Mouse (Mus musculus) embryonic facial prominence, embryonic 11.5 days (tissue): ENCODE data around the gene Adh1. TPM values are rescaled to one million over a fixed set of nuclear protein-coding genes. Genes with fewer than 3 reads are reported as not detected.

Source experiments
- ATAC-seq: fragments of 200-750 bp; cut with Nextera tagmentation; replicated peaks from 2 replicates; pipeline ENCODE4 v1.8.0; 2017; ENCODE audit warnings: low read depth; ENCODE audit not compliant: insufficient number of reproducible peaks, low FRiP score, low TSS enrichment
- DNase-seq: peaks from one replicate; pipeline ENCODE4 v3.0.0-alpha.2; 2015; ENCODE audit warnings: low spot score
- H3K27ac ChIP-seq: fragments of 300-500 bp; sonication (generic); replicated peaks from 2 replicates; pipeline ENCODE4 v1.5.1; 2014; ENCODE audit warnings: mild to moderate bottlenecking, low read depth, low read length, control low read depth
- H3K27me3 ChIP-seq: fragments of 300-500 bp; sonication (generic); 2 replicates; pipeline ENCODE4 v1.6.1; 2014; ENCODE audit warnings: mild to moderate bottlenecking, low read length, moderate library complexity, mixed read lengths; ENCODE audit not compliant: control insufficient read depth, insufficient read depth
- H3K36me3 ChIP-seq: fragments of 300-500 bp; sonication (generic); replicated peaks from 2 replicates; pipeline ENCODE4 v1.6.1; 2014; ENCODE audit warnings: low read depth, mild to moderate bottlenecking, low read length, moderate library complexity, mixed read lengths; ENCODE audit not compliant: control insufficient read depth, insufficient read depth
- H3K4me1 ChIP-seq: fragments of 300-500 bp; sonication (generic); 2 replicates; pipeline ENCODE4 v1.6.1; 2014; ENCODE audit warnings: low read length, mixed read lengths; ENCODE audit not compliant: control insufficient read depth, insufficient read depth
- H3K4me2 ChIP-seq: fragments of 300-500 bp; sonication (generic); 2 replicates; pipeline ENCODE4 v1.6.1; 2014; ENCODE audit warnings: low read depth, mild to moderate bottlenecking, control low read depth, low read length, moderate library complexity
- H3K4me3 ChIP-seq: fragments of 300-500 bp; sonication (generic); 2 replicates; pipeline ENCODE4 v1.5.1; 2014; ENCODE audit warnings: low read depth, low read length, control low read depth
- H3K9ac ChIP-seq: fragments of 300-500 bp; sonication (generic); replicated peaks from 2 replicates; pipeline ENCODE4 v1.6.1; 2014; ENCODE audit warnings: mild to moderate bottlenecking, control low read depth, low read length
- H3K9me3 ChIP-seq: fragments of 300-500 bp; sonication (generic); replicated peaks from 2 replicates; pipeline ENCODE4 v1.6.1; 2016; ENCODE audit warnings: mild to moderate bottlenecking, low read length, inconsistent platforms, mixed read lengths; ENCODE audit not compliant: control insufficient read depth
- WGBS: fragments of 180-500 bp; shearing (Covaris S2); extraction: QIAGEN DNeasy Blood & Tissue Kit; methylation state at CpG from one replicate; pipeline ENCODE4 v1.1.7; 2014; 5-methylcytosine and 5-hydroxymethylcytosine counted together
- polyA plus RNA-seq: library from polyadenylated mRNA; unstranded; fragments of >200 nt; fragmentation: Nextera tagmentation; extraction: Ambion mirVana; gene quantifications from 2 replicates; pipeline ENCODE4 v1.2.1, GENCODE M21; 2014

Adh1 gene
- polyA plus RNA-seq, 1 experiment from 2014 or later: not detected

DNA sequence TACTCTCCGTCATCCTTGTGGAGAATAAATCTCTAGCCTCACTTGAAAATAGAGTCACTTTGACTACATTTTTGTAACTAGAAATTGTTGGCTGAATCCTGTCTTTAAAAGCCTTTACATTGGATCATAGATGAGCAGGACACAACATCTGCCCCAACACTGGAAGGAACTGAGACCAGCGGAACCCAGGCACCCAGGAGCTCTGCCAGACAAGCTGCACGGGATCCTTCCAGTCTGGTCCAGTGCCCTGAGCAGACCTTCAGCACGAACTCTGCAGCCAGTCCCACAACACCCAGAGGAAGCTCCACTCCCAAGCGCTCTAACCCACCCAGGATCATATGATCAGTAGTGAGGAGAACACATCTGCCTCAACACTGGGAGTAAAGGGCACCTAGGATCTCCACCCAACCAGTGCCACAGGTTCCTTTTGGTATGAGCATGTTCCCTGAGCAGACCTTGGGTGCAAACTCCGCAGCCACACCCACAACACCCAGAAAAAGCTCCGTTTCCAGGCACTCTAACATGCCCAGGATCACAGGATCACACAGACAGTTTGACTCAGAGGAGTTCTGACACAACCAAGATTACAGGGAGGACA, 32.6 kb downstream of the Adh1 start:
- no peaks in the 10 kb centered on the region for H3K4me1 ChIP-seq
- no peak overlapping the region for H3K4me2 ChIP-seq
- H3K9ac ChIP-seq: no peak overlapping the region
- H3K36me3 ChIP-seq: no peaks in the 10 kb centered on the region
- no peak for DNase-seq
- no peaks in the 10 kb centered on the region for H3K27me3 ChIP-seq
- WGBS: 83% methylated on average over 7 of the region's 7 CpGs
- H3K27ac ChIP-seq: no peak overlapping the region
- no peak for ATAC-seq
- H3K9me3 ChIP-seq: no peaks in the 10 kb centered on the region
- no peak overlapping the region for H3K4me3 ChIP-seq

DNA sequence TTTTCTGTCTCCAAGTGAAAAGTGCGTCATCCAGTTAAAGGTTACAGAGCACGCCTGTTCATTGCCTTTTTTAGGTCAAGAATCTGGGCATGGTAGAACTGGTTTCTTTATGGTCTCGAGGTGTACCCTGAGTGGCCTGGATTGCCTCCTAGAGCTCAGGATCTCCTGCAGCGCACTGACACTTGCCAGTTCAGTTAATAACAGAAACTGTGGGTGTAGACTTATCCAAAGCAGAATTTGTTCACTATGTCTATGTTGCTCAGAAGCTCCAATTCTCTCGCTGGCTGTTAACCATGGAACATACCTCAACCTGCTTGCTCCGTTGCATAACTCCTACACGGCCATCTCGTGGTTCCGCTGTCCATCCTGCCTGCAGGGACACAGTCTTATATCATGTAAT, 39.3 kb downstream of the Adh1 start:
- Histone ChIP-seq H3K9me3 (no peaks in the 10 kb centered on the region), H3K27ac (no peak overlapping the region), H3K27me3 (no peaks in the 10 kb centered on the region), H3K36me3 (no peaks in the 10 kb centered on the region), H3K4me1 (no peaks in the 10 kb centered on the region; the same call in 1 of the 2 replicates), H3K9ac (no peak overlapping the region), H3K4me3 (no peak overlapping the region), H3K4me2 (no peak overlapping the region)
- 92% methylated on average over 9 of the region's 9 CpGs for WGBS
- ATAC-seq: no peak
- no peak for DNase-seq

GRCm38 (mm10) chr3:138302676-138303075, 41.9 kb downstream of the Adh1 start:
- H3K4me1 ChIP-seq: no peaks in the 10 kb centered on the region; the same call in 1 of the 2 replicates
- 84% methylated on average over 4 of the region's 4 CpGs for WGBS
- no peak overlapping the region for H3K4me3 ChIP-seq
- no peak overlapping the region for H3K4me2 ChIP-seq
- no peaks in the 10 kb centered on the region for H3K36me3 ChIP-seq
- no peak for ATAC-seq
- H3K9ac ChIP-seq: no peak overlapping the region
- no peak overlapping the region for H3K27ac ChIP-seq
- DNase-seq: no peak
- H3K9me3 ChIP-seq: no peaks in the 10 kb centered on the region
- H3K27me3 ChIP-seq: no peaks in the 10 kb centered on the region

DNA sequence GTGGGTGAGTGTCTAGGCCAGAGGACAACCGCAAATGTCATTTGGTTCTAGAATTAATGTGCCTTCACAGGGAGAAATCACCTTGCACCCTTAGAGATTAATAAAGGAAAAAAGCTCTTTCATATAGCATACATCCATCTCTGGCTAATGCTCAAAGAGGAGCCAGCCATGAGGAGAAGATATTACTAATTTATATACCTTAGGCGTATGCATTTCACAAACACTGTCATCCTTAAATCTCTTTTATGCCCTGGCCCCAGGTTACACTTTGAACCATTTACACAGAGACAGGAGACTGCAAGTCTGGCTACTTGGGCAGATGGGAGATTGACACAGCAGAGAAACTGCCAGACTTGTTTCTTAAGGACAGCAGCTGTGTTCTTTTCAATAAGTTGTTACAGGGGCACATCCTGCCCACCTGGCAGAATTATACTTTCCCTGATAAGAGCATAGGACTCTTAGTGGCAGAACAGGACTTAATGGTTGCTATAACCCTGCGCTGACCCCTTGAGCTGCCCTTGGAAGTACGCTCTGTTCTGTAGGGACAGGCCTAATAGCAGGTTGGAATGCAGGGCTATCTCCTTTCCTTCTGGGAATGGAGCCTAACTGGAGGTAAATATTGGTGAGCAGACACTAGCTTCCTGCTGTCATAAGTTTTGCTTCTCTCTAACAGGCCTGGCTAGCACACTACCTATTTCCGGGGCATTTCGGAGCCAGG, 43.1 kb downstream of the Adh1 start:
- Histone ChIP-seq H3K4me3 (no peak overlapping the region), H3K4me2 (no peak overlapping the region), H3K9me3 (no peaks in the 10 kb centered on the region), H3K4me1 (no peaks in the 10 kb centered on the region; the same call in 1 of the 2 replicates), H3K36me3 (no peaks in the 10 kb centered on the region), H3K27me3 (no peaks in the 10 kb centered on the region), H3K9ac (no peak overlapping the region), H3K27ac (no peak overlapping the region)
- 71% methylated on average over 6 of the region's 6 CpGs for WGBS
- no peak for DNase-seq
- no peak for ATAC-seq

DNA sequence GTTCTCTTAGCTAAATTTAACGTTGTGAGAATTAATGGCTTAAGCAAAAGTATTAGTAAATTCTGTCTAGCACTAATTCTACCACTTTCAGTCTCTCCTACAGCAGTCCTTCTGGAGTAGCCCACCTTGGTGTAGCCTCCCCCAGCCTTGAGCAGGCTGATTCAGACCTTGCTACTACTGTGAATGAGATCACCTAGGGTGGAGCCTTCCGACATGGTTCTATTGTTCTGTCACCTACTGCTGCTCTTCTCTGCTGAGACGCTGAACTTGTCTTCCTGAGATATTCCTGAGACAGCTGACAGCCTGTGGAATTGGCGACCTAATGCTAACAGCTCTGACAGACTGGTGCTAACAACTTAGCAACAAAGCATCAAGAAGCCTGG, 43.7 kb downstream of the Adh1 start:
- Histone ChIP-seq H3K27me3 (no peaks in the 10 kb centered on the region), H3K9ac (no peak overlapping the region), H3K4me2 (no peak overlapping the region), H3K27ac (no peak overlapping the region), H3K4me3 (no peak overlapping the region), H3K36me3 (no peaks in the 10 kb centered on the region), H3K9me3 (no peaks in the 10 kb centered on the region), H3K4me1 (no peaks in the 10 kb centered on the region; the same call in 1 of the 2 replicates)
- ATAC-seq: no peak
- 62% methylated on average over 4 of the region's 4 CpGs for WGBS
- no peak for DNase-seq

GRCm38 (mm10) chr3:138305486-138306289, 44.9 kb downstream of the Adh1 start:
- 65% methylated on average over 10 of the region's 10 CpGs for WGBS

DNA sequence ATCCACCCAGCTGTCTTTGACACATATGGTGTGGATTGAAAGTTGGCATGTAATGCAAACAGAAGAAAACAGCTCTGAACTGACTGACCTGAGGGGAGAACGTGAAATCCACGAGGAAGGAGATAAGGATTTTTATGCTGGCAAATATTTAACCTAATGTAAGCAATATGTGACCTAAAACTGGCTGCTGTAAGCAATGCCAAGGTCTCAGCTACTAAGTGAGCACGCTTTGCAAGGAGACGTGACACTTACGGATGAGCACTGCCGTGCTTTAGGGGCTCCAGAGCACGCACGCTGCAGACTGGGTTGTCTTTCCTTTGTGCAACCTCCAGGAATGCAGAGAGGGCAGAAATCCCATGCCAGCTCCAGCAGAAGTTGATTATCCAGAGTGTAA, 45.5 kb downstream of the Adh1 start:
- Histone ChIP-seq H3K4me1 (no peaks in the 10 kb centered on the region; the same call in 1 of the 2 replicates), H3K27me3 (no peaks in the 10 kb centered on the region), H3K4me2 (no peak overlapping the region), H3K36me3 (no peaks in the 10 kb centered on the region), H3K9ac (no peak overlapping the region), H3K4me3 (no peak overlapping the region), H3K27ac (no peak overlapping the region), H3K9me3 (no peaks in the 10 kb centered on the region)
- no peak for ATAC-seq
- DNase-seq: peak; percentile 39
- 53% methylated on average over 8 of the region's 8 CpGs for WGBS

More at GRCm38 (mm10) chr3:138305486-138306289, 44.9 kb downstream of the Adh1 start:
- DNase-seq (no peak), ATAC-seq (no peak)
- H3K4me1 ChIP-seq: no peaks in the 10 kb centered on the region; the same call in 1 of the 2 replicates
- no peaks in the 10 kb centered on the region for H3K9me3 ChIP-seq
- H3K36me3 ChIP-seq: no peaks in the 10 kb centered on the region
- no peak overlapping the region for H3K9ac ChIP-seq
- H3K27me3 ChIP-seq: no peaks in the 10 kb centered on the region
- no peak overlapping the region; the same call in 1 of the 2 replicates for H3K27ac ChIP-seq
- H3K4me2 ChIP-seq: no peak overlapping the region
- H3K4me3 ChIP-seq: no peak overlapping the region

DNA sequence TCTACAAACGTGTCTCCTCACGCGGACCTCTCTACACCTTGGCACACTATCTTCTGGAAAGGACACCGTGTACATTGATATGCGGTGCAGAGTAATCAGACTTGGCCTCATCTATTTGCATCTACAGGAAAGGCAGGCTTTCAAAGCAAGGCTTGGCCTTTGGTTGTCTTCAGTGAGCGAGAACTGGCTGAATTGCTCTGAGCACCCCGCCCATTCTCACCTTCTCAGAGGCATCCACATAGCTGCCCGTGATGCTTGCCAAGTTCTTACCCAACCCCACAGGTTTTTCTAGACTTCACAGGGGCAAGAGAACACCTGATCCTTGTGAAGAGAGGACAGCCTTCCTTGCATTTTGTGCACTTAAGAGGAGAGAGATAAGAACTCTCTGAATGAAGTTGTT, 49.1 kb downstream of the Adh1 start:
- H3K9ac ChIP-seq: no peak overlapping the region
- no peak for ATAC-seq
- no peaks in the 10 kb centered on the region for H3K27me3 ChIP-seq
- H3K4me3 ChIP-seq: no peak overlapping the region
- DNase-seq: no peak
- H3K4me2 ChIP-seq: no peak overlapping the region
- no peaks in the 10 kb centered on the region for H3K4me1 ChIP-seq
- H3K27ac ChIP-seq: no peak overlapping the region
- WGBS: 91% methylated on average over 8 of the region's 8 CpGs
- no peaks in the 10 kb centered on the region for H3K9me3 ChIP-seq
- H3K36me3 ChIP-seq: no peaks in the 10 kb centered on the region
